Mouse (Mus musculus): ENCODE measurements at regions not wholly inside any gene's neighbourhood (a gene's known extent, or its start where the extent isn't known, plus 50 kb on each side); places are given as distances from the start of the nearest gene placed in this dataset.

DNA sequence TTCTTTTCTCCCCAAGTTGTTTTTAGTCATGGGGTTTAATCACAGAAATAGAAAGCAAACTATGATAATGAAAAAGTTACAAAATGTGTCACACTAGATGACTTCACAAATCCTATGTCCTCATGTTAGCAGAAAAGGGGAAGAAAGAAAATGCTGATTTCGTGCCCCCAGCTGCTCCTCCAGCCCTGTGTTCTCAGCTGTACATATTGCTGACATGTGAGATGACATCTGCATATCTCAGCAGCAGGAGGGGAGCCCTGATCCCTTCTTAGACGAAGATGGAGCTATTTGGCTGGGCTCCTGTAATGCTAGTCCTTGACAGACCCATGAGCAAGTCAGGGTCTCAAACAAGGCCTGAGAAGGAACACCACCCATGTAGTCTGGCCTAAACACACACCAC lies 162.1 kb upstream of the Pgrmc2 start:
- Histone ChIP-seq H3K4me1 (ENCODE audit: control insufficient read depth, insufficient read depth, low read length) (no peaks in the 10 kb centered on the region), H3K27me3 (ENCODE audit: control insufficient read depth, insufficient read depth, low read length) (no peaks in the 10 kb centered on the region), H3K4me2 (ENCODE audit: low read depth, low read length) (no peak overlapping the region), H3K4me3 (replicated peaks; ENCODE audit: low read length) (no peak overlapping the region), H3K27ac (ENCODE audit: low read length) (no peak overlapping the region), H3K36me3 (ENCODE audit: control insufficient read depth, insufficient read depth, low read length) (no peaks in the 10 kb centered on the region), H3K9ac (ENCODE audit: low read length) (no peak overlapping the region), H3K9me3 (replicated peaks; ENCODE audit: control insufficient read depth, low read length) (no peaks in the 10 kb centered on the region)
- WGBS = 54% methylated on average over 2 of the region's 2 CpGs
- no peak for ATAC-seq (ENCODE audit: insufficient read depth, low FRiP score)

GRCm38 (mm10) chr3:41241856-41242552 lies 159.2 kb upstream of the Pgrmc2 start:
- H3K4me1 ChIP-seq (ENCODE audit: control insufficient read depth, insufficient read depth, low read length) = no peaks in the 10 kb centered on the region
- H3K27me3 ChIP-seq (ENCODE audit: control insufficient read depth, insufficient read depth, low read length) = no peaks in the 10 kb centered on the region
- H3K4me3 ChIP-seq (replicated peaks; ENCODE audit: low read length) = no peak overlapping the region
- ATAC-seq (ENCODE audit: insufficient read depth, low FRiP score) = no peak
- no peak overlapping the region for H3K9ac ChIP-seq (ENCODE audit: low read length)
- WGBS = 70% methylated on average over 8 of the region's 8 CpGs
- H3K4me2 ChIP-seq (ENCODE audit: low read depth, low read length) = no peak overlapping the region
- no peaks in the 10 kb centered on the region for H3K9me3 ChIP-seq (replicated peaks; ENCODE audit: control insufficient read depth, low read length)
- H3K27ac ChIP-seq (ENCODE audit: low read length) = no peak overlapping the region
- no peaks in the 10 kb centered on the region for H3K36me3 ChIP-seq (ENCODE audit: control insufficient read depth, insufficient read depth, low read length)

GRCm38 (mm10) chr3:41239801-41240200 lies 157.0 kb upstream of the Pgrmc2 start:
- H3K27me3 ChIP-seq (ENCODE audit: control insufficient read depth, insufficient read depth, low read length) = no peaks in the 10 kb centered on the region
- no peak overlapping the region for H3K4me2 ChIP-seq (ENCODE audit: low read depth, low read length)
- H3K9ac ChIP-seq (ENCODE audit: low read length) = no peak overlapping the region
- ATAC-seq (ENCODE audit: insufficient read depth, low FRiP score) = no peak
- no peaks in the 10 kb centered on the region for H3K36me3 ChIP-seq (ENCODE audit: control insufficient read depth, insufficient read depth, low read length)
- WGBS = 55% methylated on average over 13 of the region's 13 CpGs
- H3K4me3 ChIP-seq (replicated peaks; ENCODE audit: low read length) = no peak overlapping the region
- H3K27ac ChIP-seq (ENCODE audit: low read length) = no peak overlapping the region
- H3K4me1 ChIP-seq (ENCODE audit: control insufficient read depth, insufficient read depth, low read length) = no peaks in the 10 kb centered on the region
- no peaks in the 10 kb centered on the region for H3K9me3 ChIP-seq (replicated peaks; ENCODE audit: control insufficient read depth, low read length)

DNA sequence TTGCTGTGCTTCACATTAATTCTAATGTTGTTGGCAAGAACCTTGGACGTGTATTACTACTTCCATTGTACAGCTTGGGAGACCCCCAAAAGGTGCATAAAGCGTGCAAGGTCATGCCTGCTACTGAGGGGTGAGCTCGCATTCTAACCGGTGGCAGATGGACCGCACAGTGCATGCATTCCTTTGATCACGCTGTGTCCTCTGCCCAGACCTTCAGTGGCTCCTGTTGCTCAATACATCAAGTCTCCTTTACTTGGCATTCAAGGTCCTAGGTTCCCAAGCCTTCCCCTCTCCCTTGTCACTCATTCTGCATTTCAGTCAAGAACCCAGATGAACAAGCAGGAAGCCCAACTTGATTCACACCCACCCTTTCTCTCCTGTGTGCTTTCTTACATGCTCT lies 156.4 kb upstream of the Pgrmc2 start:
- WGBS = 90% methylated on average over 6 of the region's 6 CpGs

DNA sequence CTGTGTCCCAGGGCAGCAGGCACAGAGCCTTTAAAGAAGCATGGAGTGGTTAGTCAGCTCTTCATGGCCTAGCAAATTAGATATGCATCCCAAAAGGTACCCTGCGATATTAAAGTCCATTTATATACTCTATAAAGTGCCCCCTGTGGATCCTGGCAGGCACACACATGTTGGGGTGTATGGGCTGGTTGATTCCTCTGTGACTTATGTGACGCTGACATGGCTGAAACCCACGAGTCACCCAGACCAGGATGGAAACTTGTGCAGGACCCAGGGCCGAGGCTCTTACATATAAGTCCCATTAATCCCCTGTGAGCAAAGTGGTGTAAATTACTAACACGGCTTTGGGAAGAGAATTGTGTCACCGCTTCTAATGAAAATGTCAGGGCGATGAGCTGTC lies 155.2 kb upstream of the Pgrmc2 start:
- no peak for ATAC-seq (ENCODE audit: insufficient read depth, low FRiP score)
- no peak overlapping the region for H3K4me2 ChIP-seq (ENCODE audit: low read depth, low read length)
- no peak overlapping the region for H3K4me3 ChIP-seq (replicated peaks; ENCODE audit: low read length)
- no peaks in the 10 kb centered on the region for H3K9me3 ChIP-seq (replicated peaks; ENCODE audit: control insufficient read depth, low read length)
- WGBS = 81% methylated on average over 7 of the region's 7 CpGs
- H3K9ac ChIP-seq (ENCODE audit: low read length) = no peak overlapping the region
- no peak overlapping the region for H3K27ac ChIP-seq (ENCODE audit: low read length)
- H3K4me1 ChIP-seq (ENCODE audit: control insufficient read depth, insufficient read depth, low read length) = no peaks in the 10 kb centered on the region
- H3K27me3 ChIP-seq (ENCODE audit: control insufficient read depth, insufficient read depth, low read length) = no peaks in the 10 kb centered on the region
- no peaks in the 10 kb centered on the region for H3K36me3 ChIP-seq (ENCODE audit: control insufficient read depth, insufficient read depth, low read length)

More for the DNA sequence above, 156.4 kb upstream of the Pgrmc2 start:
- Histone ChIP-seq H3K4me2 (ENCODE audit: low read depth, low read length) (no peak overlapping the region), H3K4me1 (ENCODE audit: control insufficient read depth, insufficient read depth, low read length) (no peaks in the 10 kb centered on the region), H3K27ac (ENCODE audit: low read length) (no peak overlapping the region), H3K27me3 (ENCODE audit: control insufficient read depth, insufficient read depth, low read length) (no peaks in the 10 kb centered on the region), H3K9ac (ENCODE audit: low read length) (no peak overlapping the region), H3K36me3 (ENCODE audit: control insufficient read depth, insufficient read depth, low read length) (no peaks in the 10 kb centered on the region), H3K9me3 (replicated peaks; ENCODE audit: control insufficient read depth, low read length) (no peaks in the 10 kb centered on the region), H3K4me3 (replicated peaks; ENCODE audit: low read length) (no peak overlapping the region)
- ATAC-seq (ENCODE audit: insufficient read depth, low FRiP score) = no peak

GRCm38 (mm10) chr3:41235610-41236009 lies 152.8 kb upstream of the Pgrmc2 start:
- H3K4me2 ChIP-seq (ENCODE audit: low read depth, low read length) = no peak overlapping the region
- no peak overlapping the region for H3K9ac ChIP-seq (ENCODE audit: low read length)
- H3K27ac ChIP-seq (ENCODE audit: low read length) = no peak overlapping the region
- no peak for ATAC-seq (ENCODE audit: insufficient read depth, low FRiP score)
- H3K4me3 ChIP-seq (replicated peaks; ENCODE audit: low read length) = no peak overlapping the region
- no peaks in the 10 kb centered on the region for H3K4me1 ChIP-seq (ENCODE audit: control insufficient read depth, insufficient read depth, low read length)
- H3K36me3 ChIP-seq (ENCODE audit: control insufficient read depth, insufficient read depth, low read length) = no peaks in the 10 kb centered on the region
- no peaks in the 10 kb centered on the region for H3K9me3 ChIP-seq (replicated peaks; ENCODE audit: control insufficient read depth, low read length)
- 94% methylated on average over 2 of the region's 2 CpGs for WGBS
- no peaks in the 10 kb centered on the region for H3K27me3 ChIP-seq (ENCODE audit: control insufficient read depth, insufficient read depth, low read length)

GRCm38 (mm10) chr3:41234994-41235393 lies 152.1 kb upstream of the Pgrmc2 start:
- no peaks in the 10 kb centered on the region for H3K4me1 ChIP-seq (ENCODE audit: control insufficient read depth, insufficient read depth, low read length)
- H3K9ac ChIP-seq (ENCODE audit: low read length) = no peak overlapping the region
- H3K9me3 ChIP-seq (replicated peaks; ENCODE audit: control insufficient read depth, low read length) = no peaks in the 10 kb centered on the region
- no peak overlapping the region for H3K4me2 ChIP-seq (ENCODE audit: low read depth, low read length)
- no peak for ATAC-seq (ENCODE audit: insufficient read depth, low FRiP score)
- WGBS = 64% methylated on average over 9 of the region's 9 CpGs
- no peak overlapping the region for H3K4me3 ChIP-seq (replicated peaks; ENCODE audit: low read length)
- no peaks in the 10 kb centered on the region for H3K36me3 ChIP-seq (ENCODE audit: control insufficient read depth, insufficient read depth, low read length)
- H3K27me3 ChIP-seq (ENCODE audit: control insufficient read depth, insufficient read depth, low read length) = no peaks in the 10 kb centered on the region
- no peak overlapping the region for H3K27ac ChIP-seq (ENCODE audit: low read length)

DNA sequence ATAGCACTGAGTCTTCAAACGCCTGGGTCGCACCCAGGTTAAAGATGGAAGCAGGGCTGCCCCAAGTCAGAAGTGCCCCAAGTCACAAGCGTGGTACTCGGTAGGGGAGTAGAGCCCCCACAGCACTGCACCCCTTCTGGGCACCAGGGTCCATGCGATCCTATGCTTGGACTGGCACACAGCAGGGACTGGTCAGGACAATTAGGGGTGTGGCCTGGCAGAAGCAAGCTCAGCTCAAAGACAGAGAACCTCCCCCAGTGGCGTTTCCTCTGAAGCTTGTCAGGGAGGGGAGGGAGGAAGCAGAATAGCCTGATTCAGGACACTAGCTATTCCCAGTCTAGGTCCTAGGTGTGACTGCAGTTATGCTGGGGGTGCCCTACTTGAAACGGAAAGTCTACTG lies 151.3 kb upstream of the Pgrmc2 start:
- 72% methylated on average over 7 of the region's 7 CpGs for WGBS
- Histone ChIP-seq H3K9me3 (replicated peaks; ENCODE audit: control insufficient read depth, low read length) (no peaks in the 10 kb centered on the region), H3K4me1 (ENCODE audit: control insufficient read depth, insufficient read depth, low read length) (0 out of 2 replicates have a peak, but pooled peaks cover under 1% of the 10 kb centered on the region), H3K9ac (ENCODE audit: low read length) (no peak overlapping the region), H3K27ac (ENCODE audit: low read length) (no peak overlapping the region), H3K27me3 (ENCODE audit: control insufficient read depth, insufficient read depth, low read length) (no peaks in the 10 kb centered on the region), H3K36me3 (ENCODE audit: control insufficient read depth, insufficient read depth, low read length) (no peaks in the 10 kb centered on the region), H3K4me3 (replicated peaks; ENCODE audit: low read length) (no peak overlapping the region), H3K4me2 (ENCODE audit: low read depth, low read length) (no peak overlapping the region)
- ATAC-seq (ENCODE audit: insufficient read depth, low FRiP score) = no peak

DNA sequence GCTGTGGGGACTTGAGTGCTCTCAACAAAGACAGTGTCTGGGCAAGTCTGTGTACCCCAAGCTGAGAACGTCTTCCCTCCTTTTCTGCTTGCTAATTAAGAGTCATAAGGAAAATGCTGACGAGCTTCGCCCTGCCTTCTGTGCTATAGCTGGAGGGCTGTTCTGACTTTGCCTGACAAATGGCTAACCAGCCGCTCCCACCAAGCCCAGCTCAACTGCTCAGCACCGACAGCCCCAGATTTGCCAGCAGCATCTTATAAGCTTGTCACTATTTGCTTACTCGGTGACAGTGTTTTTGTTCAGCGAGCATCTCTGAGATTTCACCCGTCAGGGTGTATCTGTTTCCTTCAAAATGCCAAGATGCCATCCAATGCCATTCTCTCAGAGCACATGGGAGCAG lies 150.6 kb upstream of the Pgrmc2 start:
- Histone ChIP-seq H3K4me2 (ENCODE audit: low read depth, low read length) (no peak overlapping the region), H3K9me3 (replicated peaks; ENCODE audit: control insufficient read depth, low read length) (no peaks in the 10 kb centered on the region), H3K27ac (ENCODE audit: low read length) (no peak overlapping the region), H3K9ac (ENCODE audit: low read length) (no peak overlapping the region), H3K27me3 (ENCODE audit: control insufficient read depth, insufficient read depth, low read length) (no peaks in the 10 kb centered on the region), H3K4me3 (replicated peaks; ENCODE audit: low read length) (no peak overlapping the region), H3K4me1 (ENCODE audit: control insufficient read depth, insufficient read depth, low read length) (0 out of 2 replicates have a peak, but pooled peaks cover 7% of the 10 kb centered on the region), H3K36me3 (ENCODE audit: control insufficient read depth, insufficient read depth, low read length) (no peaks in the 10 kb centered on the region)
- WGBS = 81% methylated on average over 8 of the region's 8 CpGs
- ATAC-seq (ENCODE audit: insufficient read depth, low FRiP score) = no peak
